Mouse (Mus musculus): ENCODE results near the gene Plxdc1. TPM values are rescaled to one million over a fixed set of nuclear protein-coding genes. Genes with fewer than 3 reads are reported as not detected.
A peak's percentile ranks its signal among the peaks of the same experiment; 100 is the strongest.

Plxdc1 gene
- total and polyA plus RNA-seq, 2 experiments from 2014 or later: 3.1 to 4.9 TPM

- peak; percentile 99 for DNase-seq (ENCODE audit: low spot score)
- TF ChIP-seq CTCF (IDR thresholded peaks at IDR 0.05): peak; percentile 73
- Histone ChIP-seq H3K36me3 (ENCODE audit: insufficient read depth, low read length) (no peaks in the 10 kb centered on the region), H3K27ac (ENCODE audit: low read depth, low read length) (peak within 1 kb of the TSS; percentile 87), H3K27me3 (ENCODE audit: insufficient read depth, low read length) (no peaks in the 10 kb centered on the region), H3K4me3 (ENCODE audit: low read depth, low read length) (peak within 1 kb of the TSS; percentile 56), H3K4me2 (ENCODE audit: low read depth, low read length, poor library complexity, severe bottlenecking) (peak within 1 kb of the TSS; percentile 58), H3K9ac (replicated peaks; ENCODE audit: low read length, poor library complexity, severe bottlenecking) (peak within 1 kb of the TSS; percentile 59), H3K4me1 (ENCODE audit: insufficient read depth, low read length) (no peaks in the 10 kb centered on the region), H3K9me3 (ENCODE audit: low read length) (no peaks in the 10 kb centered on the region)
- WGBS: under 1% methylated on average over 37 of the region's 37 CpGs
- peak; percentile 96 for ATAC-seq (ENCODE audit: low FRiP score)
Observed at GRCm38 (mm10) chr11:97883918-97884600, 102.2 kb downstream of the Plxdc1 start, which contains the start of gene Fbxo47. Gene Fbxo47, minus strand, starts transcription at chr11:97884154.

GRCm38 (mm10) chr11:97883542-97883917, 102.7 kb downstream of the Plxdc1 start:
- TF ChIP-seq CTCF (IDR thresholded peaks at IDR 0.05): no peak
- no peaks in the 10 kb centered on the region for H3K36me3 ChIP-seq (ENCODE audit: insufficient read depth, low read length)
- no peaks in the 10 kb centered on the region for H3K9me3 ChIP-seq (ENCODE audit: low read length)
- H3K9ac ChIP-seq (replicated peaks; ENCODE audit: low read length, poor library complexity, severe bottlenecking): peak overlapping the region; percentile 42; the same call in 1 of the 2 replicates
- DNase-seq (ENCODE audit: low spot score): peak; percentile 54
- H3K4me3 ChIP-seq (ENCODE audit: low read depth, low read length): peak overlapping the region; percentile 56
- H3K4me1 ChIP-seq (ENCODE audit: insufficient read depth, low read length): no peaks in the 10 kb centered on the region
- H3K27me3 ChIP-seq (ENCODE audit: insufficient read depth, low read length): no peaks in the 10 kb centered on the region
- peak; percentile 47; the same call in 1 of the 2 replicates for ATAC-seq (ENCODE audit: low FRiP score)
- 4% methylated on average over 26 of the region's 26 CpGs for WGBS
- peak overlapping the region; percentile 87 for H3K27ac ChIP-seq (ENCODE audit: low read depth, low read length)
- H3K4me2 ChIP-seq (ENCODE audit: low read depth, low read length, poor library complexity, severe bottlenecking): peak overlapping the region; percentile 58

GRCm38 (mm10) chr11:97880362-97880761, 105.9 kb downstream of the Plxdc1 start:
- ATAC-seq (ENCODE audit: low FRiP score) (no peak), DNase-seq (ENCODE audit: low spot score) (no peak)
- no peaks in the 10 kb centered on the region for H3K4me1 ChIP-seq (ENCODE audit: insufficient read depth, low read length)
- no peak for TF ChIP-seq CTCF (IDR thresholded peaks at IDR 0.05)
- 93% methylated on average over 4 of the region's 4 CpGs for WGBS
- no peaks in the 10 kb centered on the region for H3K36me3 ChIP-seq (ENCODE audit: insufficient read depth, low read length)
- H3K27me3 ChIP-seq (ENCODE audit: insufficient read depth, low read length): no peaks in the 10 kb centered on the region
- no peak overlapping the region for H3K27ac ChIP-seq (ENCODE audit: low read depth, low read length)
- H3K4me3 ChIP-seq (ENCODE audit: low read depth, low read length): no peak overlapping the region
- H3K9me3 ChIP-seq (ENCODE audit: low read length): no peaks in the 10 kb centered on the region
- H3K9ac ChIP-seq (replicated peaks; ENCODE audit: low read length, poor library complexity, severe bottlenecking): no peak overlapping the region
- no peak overlapping the region for H3K4me2 ChIP-seq (ENCODE audit: low read depth, low read length, poor library complexity, severe bottlenecking)

GRCm38 (mm10) chr11:97877341-97877740, 108.9 kb downstream of the Plxdc1 start:
- DNase-seq (ENCODE audit: low spot score): no peak
- Histone ChIP-seq H3K9me3 (ENCODE audit: low read length) (no peaks in the 10 kb centered on the region), H3K9ac (replicated peaks; ENCODE audit: low read length, poor library complexity, severe bottlenecking) (no peak overlapping the region), H3K27me3 (ENCODE audit: insufficient read depth, low read length) (no peaks in the 10 kb centered on the region), H3K4me3 (ENCODE audit: low read depth, low read length) (no peak overlapping the region), H3K4me2 (ENCODE audit: low read depth, low read length, poor library complexity, severe bottlenecking) (no peak overlapping the region), H3K36me3 (ENCODE audit: insufficient read depth, low read length) (no peaks in the 10 kb centered on the region), H3K27ac (ENCODE audit: low read depth, low read length) (no peak overlapping the region), H3K4me1 (ENCODE audit: insufficient read depth, low read length) (no peaks in the 10 kb centered on the region)
- TF ChIP-seq CTCF (IDR thresholded peaks at IDR 0.05): no peak
- ATAC-seq (ENCODE audit: low FRiP score): no peak
- WGBS: 86% methylated on average over 2 of the region's 2 CpGs

- 91% methylated on average over 1 of the region's 1 CpGs for WGBS
- Histone ChIP-seq H3K9ac (replicated peaks; ENCODE audit: low read length, poor library complexity, severe bottlenecking) (no peak overlapping the region), H3K27ac (ENCODE audit: low read depth, low read length) (no peak overlapping the region), H3K4me2 (ENCODE audit: low read depth, low read length, poor library complexity, severe bottlenecking) (no peak overlapping the region), H3K27me3 (ENCODE audit: insufficient read depth, low read length) (no peaks in the 10 kb centered on the region), H3K36me3 (ENCODE audit: insufficient read depth, low read length) (no peaks in the 10 kb centered on the region), H3K4me1 (ENCODE audit: insufficient read depth, low read length) (no peaks in the 10 kb centered on the region), H3K4me3 (ENCODE audit: low read depth, low read length) (no peak overlapping the region), H3K9me3 (ENCODE audit: low read length) (no peaks in the 10 kb centered on the region)
- no peak for TF ChIP-seq CTCF (IDR thresholded peaks at IDR 0.05)
- DNase-seq (ENCODE audit: low spot score): no peak
- no peak for ATAC-seq (ENCODE audit: low FRiP score)
Observed at GRCm38 (mm10) chr11:97874396-97874795, 111.8 kb downstream of the Plxdc1 start.

Small RNA genes within 50 kb of the gene (microRNA-seq; reads per million reads assigned to microRNA genes)
- gene Gm22461 (ENCODE audit: borderline number of aligned reads) (not detected), gene Gm27597 (ENCODE audit: borderline number of aligned reads) (not detected)

Other genes with a start within 250 kb of the Plxdc1 start
- gene Pip4k2b, start 241.7 kb downstream of the Plxdc1 start, total RNA-seq (2014; rRNA removed): 149 and 166 TPM in 2 replicates
- 4.1 and 5.2 TPM in 2 replicates for gene Pip4k2b, start 241.7 kb downstream of the Plxdc1 start, polyA plus RNA-seq (2015; fragmentation: Nextera tagmentation; extraction: Ambion mirVana)
- 11.8 and 16.0 TPM in 2 replicates for gene Cwc25, start 219.9 kb downstream of the Plxdc1 start, total RNA-seq (2014; rRNA removed)
- gene Cwc25, start 219.9 kb downstream of the Plxdc1 start, polyA plus RNA-seq (2015; fragmentation: Nextera tagmentation; extraction: Ambion mirVana): 12.0 TPM in 2 replicates
- gene 1700001P01Rik, start 210.5 kb downstream of the Plxdc1 start, total RNA-seq (2014; rRNA removed): not detected in 2 replicates
- gene 1700001P01Rik, start 210.5 kb downstream of the Plxdc1 start, polyA plus RNA-seq (2015; fragmentation: Nextera tagmentation; extraction: Ambion mirVana): 0.29 TPM in 1 of 2 replicates, not detected in the other
- gene Rpl23, start 204.0 kb downstream of the Plxdc1 start, total RNA-seq (2014; rRNA removed): 177 and 224 TPM in 2 replicates
- 308 and 329 TPM in 2 replicates for gene Rpl23, start 204.0 kb downstream of the Plxdc1 start, polyA plus RNA-seq (2015; fragmentation: Nextera tagmentation; extraction: Ambion mirVana)
- gene Lasp1, start 187.4 kb downstream of the Plxdc1 start, total RNA-seq (2014; rRNA removed): 206 and 216 TPM in 2 replicates
- gene Lasp1, start 187.4 kb downstream of the Plxdc1 start, polyA plus RNA-seq (2015; fragmentation: Nextera tagmentation; extraction: Ambion mirVana): 174 and 179 TPM in 2 replicates
- gene B230217C12Rik, start 145.7 kb downstream of the Plxdc1 start, total RNA-seq (2014; rRNA removed): 37.7 and 43.6 TPM in 2 replicates
- gene B230217C12Rik, start 145.7 kb downstream of the Plxdc1 start, polyA plus RNA-seq (2015; fragmentation: Nextera tagmentation; extraction: Ambion mirVana): 38.2 and 41.8 TPM in 2 replicates
- gene Fbxo47, start 102.3 kb downstream of the Plxdc1 start, total RNA-seq (2014; rRNA removed): 0.38 and 0.80 TPM in 2 replicates
- 0.33 and 0.88 TPM in 2 replicates for gene Fbxo47, start 102.3 kb downstream of the Plxdc1 start, polyA plus RNA-seq (2015; fragmentation: Nextera tagmentation; extraction: Ambion mirVana)
- gene Arl5c, start 9.7 kb upstream of the Plxdc1 start, total RNA-seq (2014; rRNA removed): 1.1 and 2.9 TPM in 2 replicates
- gene Arl5c, start 9.7 kb upstream of the Plxdc1 start, polyA plus RNA-seq (2015; fragmentation: Nextera tagmentation; extraction: Ambion mirVana): 2.9 and 4.5 TPM in 2 replicates
- gene Cacnb1, start 36.6 kb upstream of the Plxdc1 start, total RNA-seq (2014; rRNA removed): 89.1 and 96.4 TPM in 2 replicates
- gene Cacnb1, start 36.6 kb upstream of the Plxdc1 start, polyA plus RNA-seq (2015; fragmentation: Nextera tagmentation; extraction: Ambion mirVana): 61.1 and 63.2 TPM in 2 replicates
- gene Rpl19, start 40.3 kb upstream of the Plxdc1 start, total RNA-seq (2014; rRNA removed): 597 and 686 TPM in 2 replicates
- 591 and 620 TPM in 2 replicates for gene Rpl19, start 40.3 kb upstream of the Plxdc1 start, polyA plus RNA-seq (2015; fragmentation: Nextera tagmentation; extraction: Ambion mirVana)
- 4.4 and 8.3 TPM in 2 replicates for gene Stac2, start 67.0 kb upstream of the Plxdc1 start, total RNA-seq (2014; rRNA removed)
- gene Stac2, start 67.0 kb upstream of the Plxdc1 start, polyA plus RNA-seq (2015; fragmentation: Nextera tagmentation; extraction: Ambion mirVana): 3.5 and 4.1 TPM in 2 replicates
- 24.0 and 25.7 TPM in 2 replicates for gene Fbxl20, start 164.0 kb upstream of the Plxdc1 start, total RNA-seq (2014; rRNA removed)
- gene Fbxl20, start 164.0 kb upstream of the Plxdc1 start, polyA plus RNA-seq (2015; fragmentation: Nextera tagmentation; extraction: Ambion mirVana): 12.4 and 16.3 TPM in 2 replicates
- 36.2 and 40.6 TPM in 2 replicates for gene Med1, start 206.8 kb upstream of the Plxdc1 start, total RNA-seq (2014; rRNA removed)
- gene Med1, start 206.8 kb upstream of the Plxdc1 start, polyA plus RNA-seq (2015; fragmentation: Nextera tagmentation; extraction: Ambion mirVana): 46.0 and 49.9 TPM in 2 replicates
- 25.8 and 35.2 TPM in 2 replicates for gene Cdk12, start 216.6 kb upstream of the Plxdc1 start, total RNA-seq (2014; rRNA removed)
- gene Cdk12, start 216.6 kb upstream of the Plxdc1 start, polyA plus RNA-seq (2015; fragmentation: Nextera tagmentation; extraction: Ambion mirVana): 3.7 and 5.7 TPM in 2 replicates